Mouse (Mus musculus): ENCODE measurements around the gene Prr22. TPM values are rescaled to one million over a fixed set of nuclear protein-coding genes. Genes with fewer than 3 reads are reported as not detected.

Gene Prr22
- polyA plus RNA-seq, 1 experiment = 4.1 TPM

GRCm38 (mm10) chr17:56757416-56758123 is 12.5 kb upstream of the Prr22 start, which contains the start of gene Nrtn:
TSS of gene Nrtn (minus strand) at chr17:56757530.
- H3K36me3 ChIP-seq (ENCODE audit: control insufficient read depth, insufficient read depth, low read length) = no peaks in the 10 kb centered on the region
- H3K27ac ChIP-seq (ENCODE audit: control insufficient read depth, insufficient read depth, low read length) = no peak within 1 kb of the TSS
- H3K4me1 ChIP-seq (replicated peaks; ENCODE audit: control insufficient read depth, insufficient read depth, low read length) = peaks cover 44% of the 10 kb centered on the region
- WGBS = under 1% methylated on average over 48 of the region's 48 CpGs
- TF ChIP-seq POLR2A (IDR thresholded peaks at IDR 0.05; ENCODE audit: control insufficient read depth, extremely low read depth, insufficient read depth, low read length, poor library complexity) (0 out of 2 replicates have a peak, but pooled peaks have one; percentile 18), CTCF (IDR thresholded peaks at IDR 0.05; ENCODE audit: borderline replicate concordance, control insufficient read depth, extremely low read depth, insufficient read depth, low read length, poor library complexity) (no peak)
- H3K4me3 ChIP-seq (ENCODE audit: control insufficient read depth, insufficient read depth, low read length) = peak within 1 kb of the TSS; percentile 35
- no peaks in the 10 kb centered on the region for H3K27me3 ChIP-seq (ENCODE audit: control insufficient read depth, insufficient read depth, low read length)
- DNase-seq = peak; percentile 86

- Histone ChIP-seq H3K4me1 (replicated peaks; ENCODE audit: control insufficient read depth, insufficient read depth, low read length) (peaks cover 49% of the 10 kb centered on the region), H3K27me3 (ENCODE audit: control insufficient read depth, insufficient read depth, low read length) (no peaks in the 10 kb centered on the region), H3K4me3 (ENCODE audit: control insufficient read depth, insufficient read depth, low read length) (no peak overlapping the region), H3K36me3 (ENCODE audit: control insufficient read depth, insufficient read depth, low read length) (no peaks in the 10 kb centered on the region), H3K27ac (ENCODE audit: control insufficient read depth, insufficient read depth, low read length) (no peak overlapping the region)
- DNase-seq = peak; percentile 83
- WGBS = 10% methylated on average over 12 of the region's 12 CpGs
- TF ChIP-seq POLR2A (IDR thresholded peaks at IDR 0.05; ENCODE audit: control insufficient read depth, extremely low read depth, insufficient read depth, low read length, poor library complexity) = no peak
- peak; percentile 73; the same call in 1 of the 2 replicates for TF ChIP-seq CTCF (IDR thresholded peaks at IDR 0.05; ENCODE audit: borderline replicate concordance, control insufficient read depth, extremely low read depth, insufficient read depth, low read length, poor library complexity)
These were observed 11.9 kb upstream of the Prr22 start for GRCm38 (mm10) chr17:56758132-56758531.

DNA sequence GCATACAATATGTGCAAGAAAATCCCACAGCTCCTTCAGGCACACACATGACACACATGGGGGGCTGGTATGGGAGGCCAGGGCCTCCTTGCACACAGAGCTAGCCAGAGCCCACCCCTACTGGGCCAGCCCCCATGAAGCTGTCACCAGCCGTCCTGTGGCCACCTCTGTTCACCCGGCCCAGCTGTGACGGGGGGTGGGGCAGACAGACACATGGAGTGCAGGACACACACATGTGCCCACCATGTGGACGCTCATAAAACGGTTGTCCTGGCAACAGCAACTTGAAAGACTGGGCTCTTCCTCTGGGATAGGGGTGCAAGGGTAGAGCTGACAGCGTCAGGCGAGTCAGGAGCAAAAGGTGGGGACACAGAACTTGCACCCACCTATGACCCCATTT is 10.8 kb upstream of the Prr22 start:
- TF ChIP-seq CTCF (IDR thresholded peaks at IDR 0.05; ENCODE audit: borderline replicate concordance, control insufficient read depth, extremely low read depth, insufficient read depth, low read length, poor library complexity) = no peak
- TF ChIP-seq POLR2A (IDR thresholded peaks at IDR 0.05; ENCODE audit: control insufficient read depth, extremely low read depth, insufficient read depth, low read length, poor library complexity) = no peak
- Histone ChIP-seq H3K36me3 (ENCODE audit: control insufficient read depth, insufficient read depth, low read length) (no peaks in the 10 kb centered on the region), H3K27ac (ENCODE audit: control insufficient read depth, insufficient read depth, low read length) (no peak overlapping the region), H3K27me3 (ENCODE audit: control insufficient read depth, insufficient read depth, low read length) (no peaks in the 10 kb centered on the region), H3K4me1 (replicated peaks; ENCODE audit: control insufficient read depth, insufficient read depth, low read length) (peaks cover 49% of the 10 kb centered on the region), H3K4me3 (ENCODE audit: control insufficient read depth, insufficient read depth, low read length) (no peak overlapping the region)
- 91% methylated on average over 7 of the region's 7 CpGs for WGBS
- DNase-seq = no peak

DNA sequence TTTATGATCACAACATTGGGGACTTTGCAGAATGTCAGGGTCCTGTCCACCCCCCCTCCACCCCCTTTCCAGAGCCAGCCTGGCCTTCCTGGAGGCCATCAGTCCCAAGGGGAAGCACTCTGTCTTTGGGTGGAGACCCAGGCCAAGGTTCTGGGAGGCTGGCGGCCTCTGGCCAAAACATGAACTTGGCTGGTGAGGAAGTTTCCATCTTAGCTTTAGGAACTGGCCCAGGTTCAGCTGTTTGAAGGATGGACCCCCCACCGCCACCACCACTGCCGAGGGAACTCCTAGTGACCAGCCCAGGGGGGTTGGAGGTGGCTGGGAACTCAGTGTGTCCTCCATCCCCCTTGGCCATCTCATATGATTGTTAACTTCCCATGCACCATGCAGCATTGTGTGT is 9.0 kb upstream of the Prr22 start:
- H3K4me3 ChIP-seq (ENCODE audit: control insufficient read depth, insufficient read depth, low read length) = no peak overlapping the region
- TF ChIP-seq CTCF (IDR thresholded peaks at IDR 0.05; ENCODE audit: borderline replicate concordance, control insufficient read depth, extremely low read depth, insufficient read depth, low read length, poor library complexity) (no peak), POLR2A (IDR thresholded peaks at IDR 0.05; ENCODE audit: control insufficient read depth, extremely low read depth, insufficient read depth, low read length, poor library complexity) (no peak)

DNA sequence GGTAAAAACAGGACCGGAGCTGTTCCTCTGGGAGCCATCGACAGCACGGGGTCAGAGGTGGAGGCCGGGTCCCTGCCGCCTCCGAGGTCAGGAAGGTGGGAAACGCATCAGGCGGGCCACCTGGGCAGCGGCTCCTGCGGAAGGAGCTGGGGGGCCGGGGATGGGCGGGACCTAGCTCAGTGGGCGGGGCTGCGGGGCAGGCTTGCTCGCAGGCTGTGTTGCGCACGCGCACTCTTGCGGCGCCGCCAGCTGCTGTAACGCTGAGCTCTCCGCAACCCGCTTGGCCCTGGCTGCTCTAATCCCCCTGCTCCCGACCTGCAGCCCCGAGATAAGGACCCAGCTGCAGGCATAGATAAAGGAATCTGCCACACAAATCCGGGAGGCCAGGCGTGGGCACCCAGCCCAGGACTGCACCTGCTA is 8.0 kb upstream of the Prr22 start:
- H3K4me3 ChIP-seq (ENCODE audit: control insufficient read depth, insufficient read depth, low read length) = peak overlapping the region; percentile 49
- peak; percentile 92 for DNase-seq
- H3K27me3 ChIP-seq (ENCODE audit: control insufficient read depth, insufficient read depth, low read length) = no peaks in the 10 kb centered on the region
- peak overlapping the region; percentile 69 for H3K27ac ChIP-seq (ENCODE audit: control insufficient read depth, insufficient read depth, low read length)
- no peak for TF ChIP-seq CTCF (IDR thresholded peaks at IDR 0.05; ENCODE audit: borderline replicate concordance, control insufficient read depth, extremely low read depth, insufficient read depth, low read length, poor library complexity)
- TF ChIP-seq POLR2A (IDR thresholded peaks at IDR 0.05; ENCODE audit: control insufficient read depth, extremely low read depth, insufficient read depth, low read length, poor library complexity) = peak; percentile 67
- peaks cover 43% of the 10 kb centered on the region for H3K4me1 ChIP-seq (replicated peaks; ENCODE audit: control insufficient read depth, insufficient read depth, low read length)
- under 1% methylated on average over 28 of the region's 28 CpGs for WGBS
- no peaks in the 10 kb centered on the region for H3K36me3 ChIP-seq (ENCODE audit: control insufficient read depth, insufficient read depth, low read length)

More for the DNA sequence above, 9.0 kb upstream of the Prr22 start:
- Histone ChIP-seq H3K4me1 (replicated peaks; ENCODE audit: control insufficient read depth, insufficient read depth, low read length) (peaks cover 46% of the 10 kb centered on the region), H3K27ac (ENCODE audit: control insufficient read depth, insufficient read depth, low read length) (no peak overlapping the region), H3K36me3 (ENCODE audit: control insufficient read depth, insufficient read depth, low read length) (no peaks in the 10 kb centered on the region), H3K27me3 (ENCODE audit: control insufficient read depth, insufficient read depth, low read length) (no peaks in the 10 kb centered on the region)
- no peak for DNase-seq
- WGBS = 85% methylated on average over 3 of the region's 3 CpGs

- Histone ChIP-seq H3K36me3 (ENCODE audit: control insufficient read depth, insufficient read depth, low read length) (no peaks in the 10 kb centered on the region), H3K4me1 (replicated peaks; ENCODE audit: control insufficient read depth, insufficient read depth, low read length) (peaks cover 35% of the 10 kb centered on the region), H3K27ac (ENCODE audit: control insufficient read depth, insufficient read depth, low read length) (peak overlapping the region; percentile 69; the same call in 1 of the 2 replicates), H3K27me3 (ENCODE audit: control insufficient read depth, insufficient read depth, low read length) (no peaks in the 10 kb centered on the region), H3K4me3 (ENCODE audit: control insufficient read depth, insufficient read depth, low read length) (no peak overlapping the region)
- TF ChIP-seq POLR2A (IDR thresholded peaks at IDR 0.05; ENCODE audit: control insufficient read depth, extremely low read depth, insufficient read depth, low read length, poor library complexity) (no peak), CTCF (IDR thresholded peaks at IDR 0.05; ENCODE audit: borderline replicate concordance, control insufficient read depth, extremely low read depth, insufficient read depth, low read length, poor library complexity) (no peak)
- WGBS = 64% methylated on average over 27 of the region's 27 CpGs
- peak; percentile 70 for DNase-seq
These were observed 7.0 kb upstream of the Prr22 start for GRCm38 (mm10) chr17:56762769-56763731.
